Mouse (Mus musculus): ENCODE results near the gene Zfp1. TPM values are rescaled to one million over a fixed set of nuclear protein-coding genes. Genes with fewer than 3 reads are reported as not detected.

The Zfp1 gene
- polyA plus RNA-seq, 1 experiment from 2014 or later = 20.5 TPM

DNA sequence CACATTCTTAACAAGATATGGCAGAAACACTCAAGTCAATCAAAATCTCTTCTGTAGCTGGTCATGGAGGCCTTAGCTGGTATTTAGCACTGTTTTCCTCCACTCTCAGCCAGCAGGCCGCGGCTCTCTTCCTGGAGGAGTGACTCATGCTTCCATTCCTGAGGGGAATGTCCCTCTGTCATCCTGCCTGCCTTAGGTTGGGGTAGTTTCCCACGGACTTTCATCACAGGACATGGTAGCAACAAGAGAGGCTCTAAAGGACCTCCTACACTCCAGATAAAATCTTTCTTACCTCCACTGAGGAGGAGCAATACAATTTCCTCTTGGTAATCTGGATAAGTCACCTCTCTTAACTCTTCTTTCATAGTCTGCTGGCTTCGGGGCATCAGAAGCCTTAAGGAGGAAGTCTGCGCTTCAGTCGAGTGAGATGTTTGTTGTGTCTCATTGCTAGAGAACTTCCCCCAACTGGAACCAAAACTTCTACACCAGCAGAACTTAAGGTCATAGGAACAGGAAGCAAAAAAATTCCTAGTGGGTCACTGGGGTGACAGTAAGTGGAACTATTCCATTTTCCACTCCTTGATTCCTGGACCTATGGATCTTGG is 15.7 kb downstream of the Zfp1 start:
- H3K9me3 ChIP-seq (ENCODE audit: low read length) = no peaks in the 10 kb centered on the region
- H3K4me2 ChIP-seq (replicated peaks; ENCODE audit: low read depth, low read length) = no peak overlapping the region
- peak overlapping the region; percentile 54 for H3K27ac ChIP-seq (ENCODE audit: low read length)
- no peak overlapping the region for H3K4me3 ChIP-seq (ENCODE audit: low read length)
- 62% methylated on average over 6 of the region's 6 CpGs for WGBS
- H3K27me3 ChIP-seq (ENCODE audit: insufficient read depth, low read length) = no peaks in the 10 kb centered on the region
- no peak for ATAC-seq (ENCODE audit: low FRiP score, low TSS enrichment)
- H3K9ac ChIP-seq (replicated peaks; ENCODE audit: low read length) = no peak overlapping the region
- peaks cover 7% of the 10 kb centered on the region for H3K4me1 ChIP-seq (ENCODE audit: insufficient read depth, low read length)
- H3K36me3 ChIP-seq (ENCODE audit: insufficient read depth, low read length) = 0 out of 2 replicates have a peak, but pooled peaks cover 2% of the 10 kb centered on the region

DNA sequence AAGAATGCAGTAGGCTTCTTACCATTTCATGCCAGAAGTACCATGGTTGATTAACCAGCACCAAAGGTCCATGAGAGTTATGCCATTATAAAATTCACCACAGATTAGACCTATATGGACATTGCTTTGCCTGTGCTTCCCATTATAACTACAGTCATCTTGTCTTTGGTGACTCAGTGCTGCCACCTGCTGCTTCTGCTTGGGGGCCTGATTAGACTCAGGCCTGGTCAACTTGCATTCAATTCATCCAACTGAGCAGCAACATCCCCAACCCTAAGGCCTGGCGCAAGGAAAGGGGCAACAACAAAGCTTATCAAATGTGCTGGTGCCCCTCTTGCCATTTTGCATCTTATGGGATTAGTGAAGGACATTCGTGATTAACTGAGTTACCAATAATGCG is 19.3 kb downstream of the Zfp1 start:
- Histone ChIP-seq H3K27me3 (ENCODE audit: insufficient read depth, low read length) (no peaks in the 10 kb centered on the region), H3K4me3 (ENCODE audit: low read length) (no peak overlapping the region), H3K4me2 (replicated peaks; ENCODE audit: low read depth, low read length) (no peak overlapping the region), H3K9me3 (ENCODE audit: low read length) (no peaks in the 10 kb centered on the region), H3K36me3 (ENCODE audit: insufficient read depth, low read length) (peaks cover 3% of the 10 kb centered on the region; the same call in 1 of the 2 replicates), H3K27ac (ENCODE audit: low read length) (no peak overlapping the region), H3K9ac (replicated peaks; ENCODE audit: low read length) (no peak overlapping the region), H3K4me1 (ENCODE audit: insufficient read depth, low read length) (no peaks in the 10 kb centered on the region; the same call in 1 of the 2 replicates)
- 0 out of 2 replicates have a peak, but pooled peaks have one; percentile 63 for ATAC-seq (ENCODE audit: low FRiP score, low TSS enrichment)
- WGBS = 88% methylated on average over 3 of the region's 3 CpGs

DNA sequence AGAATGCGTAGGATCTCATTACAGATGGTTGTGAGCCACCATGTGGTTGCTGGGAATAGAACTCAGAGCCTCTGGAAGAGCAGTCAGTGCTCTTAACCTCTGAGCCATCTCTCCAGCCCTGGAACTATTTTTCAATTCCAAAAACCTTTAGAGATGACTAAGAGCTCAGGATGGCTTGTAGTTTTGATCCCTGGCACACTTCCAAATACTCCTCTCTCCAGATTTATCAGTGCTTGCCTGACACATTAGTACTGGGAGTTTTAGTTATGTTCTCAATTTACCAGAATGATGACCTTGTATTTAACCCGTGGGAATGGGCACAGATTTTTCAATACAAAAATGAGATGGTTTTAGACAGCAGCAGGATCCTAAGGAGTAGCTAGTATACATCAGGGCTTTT is 23.6 kb downstream of the Zfp1 start:
- WGBS = 89% methylated on average over 2 of the region's 2 CpGs
- H3K4me3 ChIP-seq (ENCODE audit: low read length) = no peak overlapping the region
- no peaks in the 10 kb centered on the region for H3K4me1 ChIP-seq (ENCODE audit: insufficient read depth, low read length)
- H3K27me3 ChIP-seq (ENCODE audit: insufficient read depth, low read length) = no peaks in the 10 kb centered on the region
- no peak for ATAC-seq (ENCODE audit: low FRiP score, low TSS enrichment)
- peaks cover 39% of the 10 kb centered on the region for H3K36me3 ChIP-seq (ENCODE audit: insufficient read depth, low read length)
- H3K9ac ChIP-seq (replicated peaks; ENCODE audit: low read length) = no peak overlapping the region
- no peak overlapping the region for H3K4me2 ChIP-seq (replicated peaks; ENCODE audit: low read depth, low read length)
- H3K27ac ChIP-seq (ENCODE audit: low read length) = no peak overlapping the region
- no peaks in the 10 kb centered on the region for H3K9me3 ChIP-seq (ENCODE audit: low read length)

DNA sequence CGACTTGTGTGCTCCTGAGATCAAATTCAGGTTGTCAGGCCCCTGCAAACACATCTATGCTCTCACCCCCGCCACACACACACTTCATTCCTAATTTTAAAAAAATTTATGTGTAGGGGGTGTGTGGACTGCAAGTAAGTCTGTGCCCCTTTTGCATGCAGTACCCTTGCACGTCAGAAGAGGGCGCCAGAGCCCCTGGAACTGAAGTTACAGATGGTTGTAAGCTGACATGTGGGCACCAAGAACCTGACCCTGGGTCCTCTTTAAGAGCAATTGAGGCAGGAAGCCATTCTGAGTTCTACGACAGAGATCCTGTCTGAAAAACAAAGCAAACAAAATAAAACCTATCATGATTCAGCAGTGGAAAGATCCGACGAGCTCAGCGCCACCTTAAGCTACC is 33.0 kb downstream of the Zfp1 start:
- Histone ChIP-seq H3K9me3 (ENCODE audit: low read length) (peaks cover 5% of the 10 kb centered on the region; the same call in 1 of the 2 replicates), H3K4me2 (replicated peaks; ENCODE audit: low read depth, low read length) (no peak overlapping the region), H3K4me3 (ENCODE audit: low read length) (no peak overlapping the region), H3K27me3 (ENCODE audit: insufficient read depth, low read length) (no peaks in the 10 kb centered on the region), H3K4me1 (ENCODE audit: insufficient read depth, low read length) (no peaks in the 10 kb centered on the region), H3K9ac (replicated peaks; ENCODE audit: low read length) (no peak overlapping the region), H3K27ac (ENCODE audit: low read length) (no peak overlapping the region), H3K36me3 (ENCODE audit: insufficient read depth, low read length) (peaks cover 3% of the 10 kb centered on the region; the same call in 1 of the 2 replicates)
- ATAC-seq (ENCODE audit: low FRiP score, low TSS enrichment) = no peak
- WGBS = 76% methylated on average over 8 of the region's 8 CpGs

GRCm38 (mm10) chr8:111678111-111678510 is 34.9 kb downstream of the Zfp1 start:
- no peaks in the 10 kb centered on the region for H3K27me3 ChIP-seq (ENCODE audit: insufficient read depth, low read length)
- no peaks in the 10 kb centered on the region for H3K4me1 ChIP-seq (ENCODE audit: insufficient read depth, low read length)
- no peaks in the 10 kb centered on the region for H3K36me3 ChIP-seq (ENCODE audit: insufficient read depth, low read length)
- H3K4me2 ChIP-seq (replicated peaks; ENCODE audit: low read depth, low read length) = no peak overlapping the region
- H3K4me3 ChIP-seq (ENCODE audit: low read length) = no peak overlapping the region
- H3K27ac ChIP-seq (ENCODE audit: low read length) = no peak overlapping the region
- no peak for ATAC-seq (ENCODE audit: low FRiP score, low TSS enrichment)
- H3K9ac ChIP-seq (replicated peaks; ENCODE audit: low read length) = no peak overlapping the region
- peaks cover 5% of the 10 kb centered on the region; the same call in 1 of the 2 replicates for H3K9me3 ChIP-seq (ENCODE audit: low read length)
- WGBS = 28% methylated on average over 3 of the region's 3 CpGs

- Histone ChIP-seq H3K9ac (replicated peaks; ENCODE audit: low read length) (peak overlapping the region; percentile 7; the same call in 1 of the 2 replicates), H3K4me2 (replicated peaks; ENCODE audit: low read depth, low read length) (no peak overlapping the region), H3K36me3 (ENCODE audit: insufficient read depth, low read length) (no peaks in the 10 kb centered on the region), H3K27me3 (ENCODE audit: insufficient read depth, low read length) (no peaks in the 10 kb centered on the region), H3K4me3 (ENCODE audit: low read length) (no peak overlapping the region), H3K27ac (ENCODE audit: low read length) (no peak overlapping the region), H3K4me1 (ENCODE audit: insufficient read depth, low read length) (no peaks in the 10 kb centered on the region), H3K9me3 (ENCODE audit: low read length) (peaks cover 5% of the 10 kb centered on the region; the same call in 1 of the 2 replicates)
- ATAC-seq (ENCODE audit: low FRiP score, low TSS enrichment) = no peak
- 80% methylated on average over 7 of the region's 7 CpGs for WGBS
These were observed 35.6 kb downstream of the Zfp1 start for GRCm38 (mm10) chr8:111678848-111679247.

DNA sequence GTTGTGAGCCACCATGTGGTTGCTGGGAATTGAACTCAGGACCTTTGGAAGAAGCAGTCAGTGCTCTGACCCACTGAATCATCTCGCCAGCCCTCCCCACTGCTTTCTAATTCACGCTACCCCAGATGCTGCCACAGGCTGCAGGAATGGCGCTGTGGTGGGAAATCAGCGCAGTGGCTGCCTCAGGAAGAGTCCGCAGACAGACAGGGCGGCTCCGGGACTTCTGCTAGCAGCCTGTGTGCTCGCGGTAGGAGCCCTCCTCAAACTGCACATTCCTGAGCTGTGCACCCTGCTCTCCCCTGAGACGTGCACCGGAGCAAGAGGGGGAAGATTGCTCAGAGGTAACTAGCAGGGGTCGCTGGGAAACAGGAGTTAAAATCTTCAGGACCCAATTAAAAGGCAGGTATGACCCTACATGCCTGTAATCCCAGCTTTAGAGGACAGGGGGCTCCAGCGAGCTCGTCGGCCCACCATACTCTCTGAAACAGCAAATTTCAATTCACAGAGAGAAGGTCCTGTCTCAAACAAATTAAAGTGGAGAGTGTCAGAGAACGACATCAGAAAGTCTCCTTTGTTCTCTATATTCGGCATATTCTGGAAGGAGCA is 37.3 kb downstream of the Zfp1 start:
- H3K4me2 ChIP-seq (replicated peaks; ENCODE audit: low read depth, low read length) = 0 out of 2 replicates have a peak overlapping the region, but pooled peaks have one; percentile 23
- H3K27ac ChIP-seq (ENCODE audit: low read length) = no peak overlapping the region
- ATAC-seq (ENCODE audit: low FRiP score, low TSS enrichment) = no peak
- H3K36me3 ChIP-seq (ENCODE audit: insufficient read depth, low read length) = no peaks in the 10 kb centered on the region
- no peaks in the 10 kb centered on the region for H3K27me3 ChIP-seq (ENCODE audit: insufficient read depth, low read length)
- no peaks in the 10 kb centered on the region for H3K4me1 ChIP-seq (ENCODE audit: insufficient read depth, low read length)
- H3K4me3 ChIP-seq (ENCODE audit: low read length) = no peak overlapping the region
- H3K9ac ChIP-seq (replicated peaks; ENCODE audit: low read length) = no peak overlapping the region
- 40% methylated on average over 17 of the region's 17 CpGs for WGBS
- H3K9me3 ChIP-seq (ENCODE audit: low read length) = peaks cover 5% of the 10 kb centered on the region; the same call in 1 of the 2 replicates

GRCm38 (mm10) chr8:111681153-111681552 is 38.0 kb downstream of the Zfp1 start:
- WGBS = 80% methylated on average over 11 of the region's 11 CpGs
- no peak for ATAC-seq (ENCODE audit: low FRiP score, low TSS enrichment)

GRCm38 (mm10) chr8:111682521-111682920 is 39.3 kb downstream of the Zfp1 start:
- no peak overlapping the region for H3K9ac ChIP-seq (replicated peaks; ENCODE audit: low read length)
- H3K4me3 ChIP-seq (ENCODE audit: low read length) = no peak overlapping the region
- H3K36me3 ChIP-seq (ENCODE audit: insufficient read depth, low read length) = no peaks in the 10 kb centered on the region
- H3K9me3 ChIP-seq (ENCODE audit: low read length) = no peaks in the 10 kb centered on the region
- no peak overlapping the region for H3K4me2 ChIP-seq (replicated peaks; ENCODE audit: low read depth, low read length)
- H3K27me3 ChIP-seq (ENCODE audit: insufficient read depth, low read length) = no peaks in the 10 kb centered on the region
- H3K27ac ChIP-seq (ENCODE audit: low read length) = no peak overlapping the region
- no peaks in the 10 kb centered on the region for H3K4me1 ChIP-seq (ENCODE audit: insufficient read depth, low read length)
- ATAC-seq (ENCODE audit: low FRiP score, low TSS enrichment) = no peak
- 23% methylated on average over 9 of the region's 9 CpGs for WGBS

More at GRCm38 (mm10) chr8:111681153-111681552, 38.0 kb downstream of the Zfp1 start:
- Histone ChIP-seq H3K27ac (ENCODE audit: low read length) (no peak overlapping the region), H3K9ac (replicated peaks; ENCODE audit: low read length) (no peak overlapping the region), H3K4me1 (ENCODE audit: insufficient read depth, low read length) (no peaks in the 10 kb centered on the region), H3K4me3 (ENCODE audit: low read length) (no peak overlapping the region), H3K27me3 (ENCODE audit: insufficient read depth, low read length) (no peaks in the 10 kb centered on the region), H3K4me2 (replicated peaks; ENCODE audit: low read depth, low read length) (no peak overlapping the region), H3K36me3 (ENCODE audit: insufficient read depth, low read length) (no peaks in the 10 kb centered on the region), H3K9me3 (ENCODE audit: low read length) (peaks cover 5% of the 10 kb centered on the region; the same call in 1 of the 2 replicates)

DNA sequence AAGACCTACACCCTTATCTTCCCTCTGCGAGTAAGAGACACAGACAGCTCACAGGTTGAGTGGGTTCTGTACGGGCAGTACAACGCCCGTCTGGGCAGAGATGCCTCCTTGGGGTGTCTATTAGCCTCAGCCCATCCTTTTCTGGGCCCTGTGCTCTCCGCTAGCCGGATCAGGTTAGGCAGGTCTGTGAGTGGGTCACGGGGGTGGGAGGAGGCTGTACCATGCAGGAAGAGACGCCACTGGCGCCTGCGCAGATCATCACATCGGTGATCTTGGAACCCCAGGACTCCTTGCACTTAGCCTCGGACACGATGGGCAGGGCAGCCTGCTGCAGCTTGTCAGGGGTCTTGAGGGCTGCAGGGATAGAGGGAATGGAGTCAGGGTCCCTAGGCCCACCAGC is 43.7 kb downstream of the Zfp1 start:
- Histone ChIP-seq H3K4me3 (ENCODE audit: low read length) (no peak overlapping the region), H3K9me3 (ENCODE audit: low read length) (no peaks in the 10 kb centered on the region), H3K27me3 (ENCODE audit: insufficient read depth, low read length) (no peaks in the 10 kb centered on the region), H3K9ac (replicated peaks; ENCODE audit: low read length) (no peak overlapping the region), H3K4me1 (ENCODE audit: insufficient read depth, low read length) (no peaks in the 10 kb centered on the region), H3K36me3 (ENCODE audit: insufficient read depth, low read length) (no peaks in the 10 kb centered on the region), H3K4me2 (replicated peaks; ENCODE audit: low read depth, low read length) (no peak overlapping the region), H3K27ac (ENCODE audit: low read length) (no peak overlapping the region)
- WGBS = 72% methylated on average over 13 of the region's 13 CpGs
- no peak for ATAC-seq (ENCODE audit: low FRiP score, low TSS enrichment)

Measured in kidney, embryonic 16.5 days (tissue).